Mouse (Mus musculus) gastrocnemius, postnatal 36 days (tissue): ENCODE results near the gene Tk1. TPM values are rescaled to one million over a fixed set of nuclear protein-coding genes. Genes with fewer than 3 reads are reported as not detected.

Source experiments
- DNase-seq, 2 experiments: peaks; one replicate each; pipeline ENCODE4 v3.0.0; 2022
- intact Hi-C: fragments of 180-260 bp; cut with DNase I; formaldehyde crosslinking; loops from one replicate; pipeline ENCODE4 v1.15.1; 2025
- long read RNA-seq, 2 experiments: library from polyadenylated mRNA; stranded (forward); transcript quantifications; one replicate each; pipeline ENCODE4 v2.0.0; 2021
- total RNA-seq, 2 experiments: library from RNA; stranded (reverse); gene quantifications; 2 replicates each; pipeline ENCODE4 v1.2.3; 2021

The Tk1 gene
- 1 to 10 TPM; 4.5 TPM for total RNA-seq
- long read RNA-seq, experiment 1, partial matches to known transcripts = 3 of 7 reads
- long read RNA-seq, experiment 1, other reads (novel, unspliced or antisense) = 3 of 7 reads
- long read RNA-seq, experiment 2, partial matches to known transcripts = 0 of 5 reads
- long read RNA-seq, experiment 2, other reads (novel, unspliced or antisense) = 3 of 5 reads

GRCm38 (mm10) chr11:117825333-117826101 is at the start of gene Tk1, which contains the start of gene Afmid:
Gene Tk1 (minus strand): TSS chr11:117826092.
Gene Afmid (plus strand): TSS chr11:117825924.
- intact Hi-C loops = loop anchor here (1.0 to 5.0 kb wide), 4 partner anchors 35 to 593 kb away; no protein-coding TSS in a partner anchor
- DNase-seq = peak; percentile 53 to 57

DNA sequence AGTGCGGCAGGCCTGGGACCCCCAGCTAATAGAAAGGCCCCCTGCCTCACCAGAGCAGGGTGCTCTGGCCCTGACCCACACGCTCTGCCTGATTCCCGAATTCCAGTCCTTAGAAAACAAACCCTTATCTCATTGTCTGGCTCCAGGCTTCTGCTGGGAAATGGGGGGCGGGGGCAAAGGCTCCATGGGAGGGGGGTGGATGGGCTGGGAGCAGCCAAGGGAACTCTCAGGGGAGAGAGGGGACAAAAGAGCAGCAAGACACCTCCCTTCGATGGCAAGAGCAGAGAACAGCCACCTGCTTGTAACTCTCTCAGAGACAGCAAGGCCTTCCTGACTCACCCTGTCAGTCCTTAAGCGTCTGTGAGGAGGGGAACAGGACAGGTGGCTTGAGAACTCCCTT is 49.8 kb upstream of the Tk1 start:
- intact Hi-C loops = no loop called here
- DNase-seq = no peak

DNA sequence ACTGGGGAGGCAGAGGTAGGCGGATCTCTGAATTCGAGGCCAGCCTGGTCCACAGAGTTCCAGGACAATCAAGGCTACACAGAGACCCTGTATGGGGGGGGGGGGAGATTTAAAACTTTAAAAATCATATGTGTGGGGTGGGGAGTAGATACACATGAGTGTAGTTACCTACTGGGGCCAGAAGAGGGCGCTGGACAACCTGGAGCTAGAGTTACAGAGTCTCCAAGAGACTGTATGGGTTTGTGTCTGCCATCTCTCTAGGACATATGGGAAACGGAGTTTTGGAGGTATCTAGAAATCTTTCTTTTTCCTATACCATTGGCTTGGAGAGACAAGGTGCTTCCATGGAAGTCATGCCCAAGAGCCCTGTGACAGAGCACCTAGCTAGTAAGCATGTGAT is 48.5 kb upstream of the Tk1 start:
- DNase-seq = no peak

GRCm38 (mm10) chr11:117872861-117873608 is 47.1 kb upstream of the Tk1 start, which contains the start of gene Tha1:
Gene Tha1 (minus strand): TSS chr11:117873481.
- DNase-seq = peak; percentile 74 to 76
- intact Hi-C loops = loop anchor here (5.0 kb wide), 2 partner anchors 94 to 344 kb away; no protein-coding TSS in a partner anchor

More for the DNA sequence above, 48.5 kb upstream of the Tk1 start:
- intact Hi-C loops = loop anchor here (5.0 kb wide), 2 partner anchors 93 to 343 kb away; no protein-coding TSS in a partner anchor

GRCm38 (mm10) chr11:117871911-117872584 is 46.2 kb upstream of the Tk1 start:
- no peak for DNase-seq
- intact Hi-C loops = loop anchor here (2.0 to 5.0 kb wide), 4 partner anchors 39 to 345 kb away; no protein-coding TSS in a partner anchor

DNA sequence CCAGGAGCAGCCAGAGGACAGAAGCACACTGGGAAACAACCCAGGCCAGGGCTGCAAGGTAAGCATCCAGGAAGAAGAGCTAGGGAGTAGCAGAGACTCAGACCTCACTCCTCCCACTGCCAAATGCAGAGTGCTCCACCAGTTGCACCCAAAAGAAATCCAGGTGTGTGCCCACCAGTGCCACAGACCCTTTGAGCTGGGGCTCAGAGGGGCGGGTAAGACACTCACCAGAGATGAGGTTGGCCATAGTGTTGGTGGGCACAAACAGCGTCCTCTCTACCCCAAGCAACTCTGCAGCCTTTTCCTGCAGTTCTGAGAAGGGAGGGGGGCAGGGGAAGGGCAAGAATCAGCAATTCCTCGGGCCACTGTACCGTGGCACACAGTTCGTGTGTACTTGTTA is 45.5 kb upstream of the Tk1 start:
- DNase-seq = no peak
- intact Hi-C loops = loop anchor here (2.0 to 5.0 kb wide), 4 partner anchors 39 to 346 kb away; no protein-coding TSS in a partner anchor

- intact Hi-C loops = loop anchor here (1.0 to 5.0 kb wide), 5 partner anchors 40 to 346 kb away; no protein-coding TSS in a partner anchor
- DNase-seq = peak; percentile 56 to 60
Measured at GRCm38 (mm10) chr11:117870688-117871365, 44.9 kb upstream of the Tk1 start.

DNA sequence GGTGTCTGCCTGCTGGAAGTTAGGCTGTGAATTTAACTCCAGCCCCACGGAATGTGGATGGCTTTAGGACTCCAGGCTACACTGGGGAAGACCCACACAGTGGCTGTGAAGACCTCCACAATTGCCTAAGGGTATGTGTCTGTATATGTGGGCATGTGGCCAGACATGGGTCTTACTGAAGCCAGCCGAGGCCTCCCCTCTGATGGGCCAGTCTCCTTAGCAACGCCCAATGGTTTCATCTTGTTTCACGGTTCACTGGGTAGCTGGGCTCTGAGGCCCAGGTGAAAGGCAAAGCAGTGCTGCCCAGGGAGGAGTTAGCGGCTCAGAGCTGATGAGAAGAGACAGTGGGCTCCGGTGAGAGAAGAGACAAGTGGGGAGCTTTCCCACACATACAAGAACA is 40.1 kb upstream of the Tk1 start:
- DNase-seq = no peak
- intact Hi-C loops = no loop called here

GRCm38 (mm10) chr11:117864805-117865204 is 38.9 kb upstream of the Tk1 start:
- intact Hi-C loops = no loop called here
- no peak for DNase-seq

DNA sequence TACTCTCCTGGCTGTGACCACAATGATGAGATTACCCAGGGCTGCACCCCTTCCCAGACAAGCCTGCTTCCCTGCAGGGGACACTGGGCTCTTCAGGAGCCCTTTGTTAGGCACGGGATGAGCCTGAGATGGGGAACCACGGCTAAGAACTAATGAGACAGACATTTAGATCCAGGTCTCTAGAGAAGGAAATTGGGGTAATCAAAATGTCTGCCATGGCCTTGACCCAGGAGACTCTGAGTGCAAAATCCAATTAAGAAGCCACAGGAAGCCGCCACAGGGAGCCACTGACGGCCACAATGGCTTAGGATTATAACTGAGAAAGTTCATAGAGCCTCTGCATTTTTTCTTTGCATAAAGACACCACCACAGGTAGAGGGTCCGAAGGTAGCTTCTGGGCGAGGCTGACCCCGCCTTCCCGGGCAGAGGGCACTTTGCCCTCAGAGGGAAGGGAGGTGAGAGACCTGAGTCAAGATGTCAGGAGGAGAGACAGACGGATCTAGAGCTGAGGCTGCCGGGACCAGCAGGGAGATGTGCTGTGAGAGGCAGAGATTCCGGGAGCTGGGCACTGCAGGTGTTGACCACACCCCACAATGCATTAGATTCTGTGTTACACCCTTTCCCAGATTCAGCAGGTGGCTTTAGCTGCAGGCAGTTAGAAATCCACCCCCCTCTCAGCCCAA is 37.4 kb upstream of the Tk1 start:
- intact Hi-C loops = no loop called here
- DNase-seq = no peak

- DNase-seq = no peak
- intact Hi-C loops = no loop called here
Measured at GRCm38 (mm10) chr11:117860601-117861000, 34.7 kb upstream of the Tk1 start, which contains the start of gene Tmem235. Gene Tmem235 (plus strand): TSS chr11:117860752.

- intact Hi-C loops = no loop called here
- DNase-seq = no peak
Measured at GRCm38 (mm10) chr11:117858392-117858791, 32.5 kb upstream of the Tk1 start.

GRCm38 (mm10) chr11:117857462-117857861 is 31.6 kb upstream of the Tk1 start:
- intact Hi-C loops = no loop called here
- no peak for DNase-seq

- no peak for DNase-seq
- intact Hi-C loops = no loop called here
Measured at GRCm38 (mm10) chr11:117855975-117856374, 30.1 kb upstream of the Tk1 start.

DNA sequence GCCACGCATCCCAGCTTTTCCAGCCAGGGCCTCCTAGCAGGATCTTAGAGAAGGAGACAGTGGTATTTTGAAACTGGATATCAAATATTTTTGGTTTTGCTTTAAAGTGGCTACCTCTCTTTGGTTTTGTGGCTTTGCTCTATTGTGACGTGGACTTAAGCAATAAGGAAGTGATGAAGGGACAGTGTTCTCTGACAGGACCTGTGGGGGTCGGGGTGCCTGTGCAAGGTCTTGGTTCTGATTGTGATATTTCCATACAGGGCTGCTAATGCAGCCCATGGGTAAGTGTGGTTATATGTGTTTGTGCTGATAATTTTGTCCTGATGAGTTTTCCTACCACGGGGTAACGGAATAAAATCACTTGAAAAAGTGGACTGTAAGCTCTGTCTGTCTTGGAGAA is 29.5 kb upstream of the Tk1 start:
- no peak for DNase-seq
- intact Hi-C loops = no loop called here

DNA sequence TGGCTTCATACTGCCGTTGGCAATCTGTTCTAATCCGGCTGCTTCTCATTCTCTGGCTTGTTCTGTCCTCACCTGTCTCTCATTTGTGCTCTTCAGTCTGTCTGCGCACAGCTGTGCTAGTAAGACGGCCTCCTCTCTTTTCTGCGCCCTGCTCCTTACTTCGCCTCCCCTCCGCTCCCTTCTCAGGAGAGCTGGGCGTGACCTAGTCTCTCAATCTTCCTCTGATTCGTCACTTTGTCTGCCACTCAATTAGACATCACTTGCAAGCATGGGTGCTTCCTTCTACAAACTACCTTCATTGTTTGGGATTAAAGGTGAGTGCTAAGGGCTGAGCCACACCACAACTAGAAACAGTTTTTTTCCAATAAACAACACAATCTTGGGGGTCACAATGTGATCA is 28.3 kb upstream of the Tk1 start:
- DNase-seq = no peak
- intact Hi-C loops = no loop called here

GRCm38 (mm10) chr11:117852875-117853274 is 27.0 kb upstream of the Tk1 start:
- intact Hi-C loops = no loop called here
- no peak for DNase-seq

DNA sequence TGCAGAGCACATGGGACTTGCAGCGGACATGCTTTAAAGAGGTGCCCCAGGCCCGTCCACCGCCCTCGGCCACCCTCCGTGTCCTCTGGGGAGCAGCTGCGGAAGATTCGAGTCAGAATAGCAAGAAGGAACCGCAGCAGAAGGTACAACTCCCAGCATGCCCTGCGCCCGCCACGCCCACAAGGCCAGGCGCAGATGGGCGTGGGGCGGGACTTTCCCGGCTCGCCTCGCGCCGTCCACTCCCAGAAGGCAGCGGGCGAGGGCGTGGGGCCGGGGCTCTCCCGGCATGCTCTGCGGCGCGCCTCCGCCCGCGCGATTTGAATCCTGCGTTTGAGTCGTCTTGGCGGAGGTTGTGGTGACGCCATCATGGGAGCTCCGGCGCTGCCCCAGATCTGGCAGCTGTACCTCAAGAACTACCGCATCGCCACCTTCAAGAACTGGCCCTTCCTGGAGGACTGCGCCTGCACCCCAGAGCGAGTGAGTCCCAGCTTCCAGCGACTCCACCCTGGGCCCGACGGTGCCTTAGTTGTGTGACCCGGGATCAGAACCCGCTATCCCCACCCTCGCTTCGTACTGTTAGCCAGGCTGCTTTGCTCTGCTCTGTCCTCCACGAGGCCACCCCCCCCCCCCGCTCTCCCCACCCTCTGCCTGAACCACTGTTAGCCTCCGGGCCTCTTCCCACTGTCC is 23.2 kb upstream of the Tk1 start, which contains the start of gene Birc5:
Gene Birc5 (plus strand): TSS at position 267 of the 687 bp plus-strand sequence.
- intact Hi-C loops = no loop called here
- peak; percentile 94 for DNase-seq
